Mouse (Mus musculus): ENCODE measurements around the gene Magel2. TPM values are rescaled to one million over a fixed set of nuclear protein-coding genes. Genes with fewer than 3 reads are reported as not detected.

Gene Magel2
- polyA plus RNA-seq, 1 experiment from 2014 or later: 22.3 TPM

DNA sequence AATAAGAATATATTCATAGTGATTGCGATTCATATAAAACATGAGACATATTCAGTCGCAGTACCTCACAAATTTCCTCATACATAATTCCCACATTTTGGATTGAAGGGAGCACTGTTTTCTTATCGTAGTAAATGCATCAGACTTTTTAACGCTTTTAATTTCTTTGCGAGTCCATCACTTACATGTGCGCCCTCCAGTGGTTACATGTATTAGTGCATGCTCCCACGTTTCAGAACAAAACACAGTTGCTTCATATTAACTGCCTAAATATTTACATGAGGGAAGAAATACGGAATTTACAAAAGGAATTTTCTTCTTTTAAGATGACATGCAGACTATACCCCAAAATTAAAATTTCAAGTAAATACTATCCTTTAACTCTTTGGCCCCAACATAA, 51.5 kb downstream of the Magel2 start:
- H3K9me3 ChIP-seq: no peaks in the 10 kb centered on the region
- H3K27ac ChIP-seq: no peak overlapping the region
- H3K27me3 ChIP-seq: no peaks in the 10 kb centered on the region
- no peak overlapping the region for H3K4me2 ChIP-seq
- no peak overlapping the region for H3K9ac ChIP-seq
- H3K4me1 ChIP-seq: peaks cover 3% of the 10 kb centered on the region; the same call in 1 of the 2 replicates
- ATAC-seq (ENCODE audit: low FRiP score): no peak
- no peak overlapping the region for H3K4me3 ChIP-seq (replicated peaks)
- WGBS: 24% methylated on average over 8 of the region's 8 CpGs
- no peaks in the 10 kb centered on the region for H3K36me3 ChIP-seq (replicated peaks)

Other genes with a start within 250 kb of the Magel2 start
- 259 and 280 TPM in 2 replicates for gene Ndn, start 30.4 kb upstream of the Magel2 start, polyA plus RNA-seq (2016; fragmentation: Nextera tagmentation; extraction: Ambion mirVana)
- 25.1 and 25.5 TPM in 2 replicates for gene Mkrn3, start 43.1 kb downstream of the Magel2 start, polyA plus RNA-seq (2016; fragmentation: Nextera tagmentation; extraction: Ambion mirVana)
- 82.2 and 91.4 TPM in 2 replicates for gene Peg12, start 87.5 kb downstream of the Magel2 start, polyA plus RNA-seq (2016; fragmentation: Nextera tagmentation; extraction: Ambion mirVana)